Mouse (Mus musculus): ENCODE data around the gene Sik3.

- TF ChIP-seq CTCF (IDR thresholded peaks at IDR 0.05): no peak
- TF ChIP-seq EP300 (IDR thresholded peaks at IDR 0.05): no peak
These were observed 162.2 kb downstream of the Sik3 start for GRCm38 (mm10) chr9:46174770-46175294.

Measured in lung, postnatal 0 days (tissue).